Mouse (Mus musculus) cerebellum, postnatal 14 days (tissue): Measurements from ENCODE around the gene Grap2.

Source experiments
- DNase-seq, 2 experiments: peaks; one replicate each; pipeline ENCODE4 v3.0.0; 2021; ENCODE audit warnings: mixed read lengths in 2 of 2

Gene Grap2

DNA sequence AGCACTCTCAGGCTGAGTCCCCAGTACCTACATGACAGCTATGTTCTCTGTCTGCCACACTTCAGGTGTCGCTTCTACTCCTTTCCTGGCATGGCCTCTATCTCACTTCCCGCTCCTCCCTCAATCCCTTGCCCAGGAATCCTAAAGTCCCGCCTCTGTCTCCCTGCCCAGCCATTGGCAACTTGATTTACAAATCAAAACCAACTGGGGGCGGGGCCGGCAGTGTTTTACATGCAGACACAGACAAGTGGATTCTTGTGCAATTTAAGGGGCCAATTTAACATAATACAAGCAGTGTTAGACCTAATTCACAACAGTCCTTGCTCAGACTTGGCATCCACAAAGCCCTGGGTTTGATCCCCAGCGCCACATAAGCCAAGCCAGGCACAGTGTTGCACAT lies 31.6 kb downstream of the Grap2 start:
- DNase-seq: no peak

DNA sequence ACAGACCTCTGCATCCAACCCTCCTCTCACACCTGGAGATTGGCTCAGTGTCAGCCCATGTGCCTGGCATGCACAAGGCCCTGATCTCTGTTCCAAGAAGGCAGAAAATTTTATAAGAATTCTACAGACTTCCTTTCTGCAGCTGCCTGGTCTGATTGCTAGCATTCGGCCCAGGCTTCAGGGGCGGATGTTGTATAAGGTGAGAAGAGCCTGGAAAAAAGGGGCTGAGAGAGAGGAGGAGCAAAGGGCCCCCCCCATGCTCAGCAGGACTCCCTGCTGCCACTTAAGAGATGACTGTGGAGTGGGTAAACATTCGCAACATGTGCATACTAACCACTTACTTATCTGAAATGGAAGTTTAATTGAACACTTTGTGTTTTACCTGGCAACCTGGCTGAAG lies 35.6 kb downstream of the Grap2 start:
- DNase-seq: no peak

- DNase-seq: no peak
Measured at GRCm38 (mm10) chr15:80610335-80610734, 37.9 kb downstream of the Grap2 start.

GRCm38 (mm10) chr15:80611478-80611877 lies 39.1 kb downstream of the Grap2 start:
- DNase-seq: no peak

- no peak for DNase-seq
Measured at GRCm38 (mm10) chr15:80613904-80614303, 41.5 kb downstream of the Grap2 start.

GRCm38 (mm10) chr15:80614500-80615289 lies 42.3 kb downstream of the Grap2 start:
- DNase-seq: no peak

DNA sequence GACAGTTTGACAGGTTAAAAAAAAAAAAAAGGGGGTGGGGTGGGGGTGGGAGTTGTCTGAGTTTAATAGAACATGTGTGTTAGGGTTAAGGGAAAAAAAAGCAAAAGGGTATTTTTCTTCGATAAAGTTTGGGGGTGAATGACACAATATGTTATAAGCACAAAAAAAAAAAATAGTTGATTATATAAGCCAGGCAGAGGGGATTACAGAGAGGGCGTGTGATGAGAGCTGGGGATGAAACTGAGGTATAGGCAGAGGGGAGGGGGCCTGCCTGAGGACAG lies 42.8 kb downstream of the Grap2 start:
- no peak for DNase-seq

- no peak for DNase-seq
Measured at GRCm38 (mm10) chr15:80615636-80616383, 43.4 kb downstream of the Grap2 start.

GRCm38 (mm10) chr15:80617839-80618238 lies 45.4 kb downstream of the Grap2 start:
- peak in 1 of 2 experiments; percentile 27 for DNase-seq

DNA sequence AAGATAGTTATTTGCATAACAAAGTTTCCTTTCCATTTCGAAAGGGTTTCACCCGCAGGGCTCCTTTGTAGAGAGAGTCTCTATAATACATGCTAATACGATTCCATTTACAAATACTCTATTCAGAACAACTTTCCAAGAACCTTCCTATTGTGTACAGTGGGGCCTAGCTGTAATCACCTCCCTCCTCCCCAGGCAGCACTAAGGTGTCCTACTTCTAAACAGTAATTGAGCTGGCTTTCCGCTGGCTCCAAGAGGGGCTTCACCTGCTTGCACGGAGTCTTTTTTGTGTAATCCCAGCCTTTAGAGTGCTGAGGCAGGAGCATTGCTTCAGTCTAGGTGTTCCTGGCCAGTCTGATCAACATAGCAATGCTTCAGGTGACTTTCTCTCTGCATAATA lies 46.8 kb downstream of the Grap2 start:
- DNase-seq: no peak

DNA sequence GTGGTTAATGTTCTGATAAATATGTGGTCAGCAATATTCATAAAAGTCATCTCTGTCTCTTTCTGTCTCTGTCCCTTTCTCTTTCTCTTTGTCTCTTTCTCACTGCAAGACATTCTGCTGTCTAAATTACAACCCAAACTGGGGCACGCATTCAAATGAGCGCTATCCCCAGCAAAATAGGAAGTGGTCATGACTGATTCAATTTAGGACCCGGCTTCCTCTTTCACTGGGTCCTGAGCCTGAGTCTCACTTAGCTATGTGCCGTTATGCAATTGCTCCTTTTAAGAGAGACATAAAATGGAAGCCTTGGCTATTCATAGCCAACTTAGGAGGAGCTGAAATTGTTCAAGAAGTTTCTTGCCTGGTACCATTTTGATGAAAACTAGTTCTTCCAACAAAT lies 47.4 kb downstream of the Grap2 start:
- no peak for DNase-seq

DNA sequence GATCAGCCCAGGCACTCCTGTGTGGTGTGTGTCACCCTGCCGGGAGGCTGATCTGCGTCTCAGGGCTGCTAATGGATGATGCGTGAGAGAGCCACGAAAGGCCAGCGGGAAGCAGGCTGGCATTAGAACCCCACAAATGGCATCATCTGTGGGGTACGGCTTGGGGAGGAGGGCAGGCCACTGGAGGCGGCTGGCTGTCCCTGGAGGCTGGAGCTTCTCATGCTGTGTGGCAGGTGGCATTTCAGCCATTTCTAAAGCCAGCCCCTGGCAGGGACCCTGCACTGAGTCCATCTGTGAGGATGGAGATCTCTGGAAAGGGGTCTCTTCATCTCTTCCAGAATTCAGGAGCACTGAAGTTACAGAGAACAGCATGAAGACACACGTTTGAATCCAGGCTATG lies 48.0 kb downstream of the Grap2 start:
- DNase-seq: peak; percentile 28 to 64

- DNase-seq: peak; percentile 75 to 90
Measured at GRCm38 (mm10) chr15:80623171-80623837, 50.9 kb downstream of the Grap2 start.

DNA sequence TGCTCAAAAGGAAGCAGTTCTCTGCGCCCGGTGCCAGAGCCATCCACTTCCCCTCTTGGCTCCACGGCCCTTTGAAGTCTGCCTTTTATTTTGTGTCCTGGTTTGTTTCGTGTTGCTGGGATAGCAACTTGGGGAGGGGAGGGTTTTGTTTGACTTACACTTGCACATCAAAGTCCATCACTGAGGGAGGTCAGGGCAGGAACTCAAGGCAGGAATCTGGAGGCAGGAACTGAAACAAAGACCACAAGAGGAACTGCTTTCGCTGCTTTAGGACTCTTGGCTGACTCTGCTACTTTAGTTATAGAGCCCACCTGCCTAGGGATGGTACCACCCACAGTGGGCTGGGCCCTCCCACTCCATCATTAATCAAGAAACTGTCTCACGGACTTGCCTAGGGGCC lies 54.1 kb downstream of the Grap2 start:
- DNase-seq: no peak

DNA sequence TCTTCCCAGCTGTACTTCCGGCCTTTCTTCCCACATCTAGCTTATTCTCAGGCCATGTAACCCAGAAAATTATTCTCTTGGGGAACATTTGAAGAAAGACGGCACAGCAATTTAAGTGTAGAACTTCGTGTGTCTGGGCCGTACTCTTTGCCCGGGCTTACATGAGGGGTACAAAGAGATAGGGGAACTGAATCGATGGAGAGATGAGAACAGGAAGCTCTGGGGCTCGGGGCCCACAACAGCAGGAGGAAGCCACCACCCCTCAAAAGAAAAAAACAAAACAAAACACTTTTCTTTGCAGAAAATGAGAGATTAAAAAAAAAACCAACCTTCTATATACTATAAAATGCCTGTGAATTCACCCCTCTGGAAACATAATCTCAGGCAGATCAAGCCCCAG lies 57.8 kb downstream of the Grap2 start:
- DNase-seq: no peak

- DNase-seq: no peak
Measured at GRCm38 (mm10) chr15:80630711-80631110, 58.3 kb downstream of the Grap2 start.

DNA sequence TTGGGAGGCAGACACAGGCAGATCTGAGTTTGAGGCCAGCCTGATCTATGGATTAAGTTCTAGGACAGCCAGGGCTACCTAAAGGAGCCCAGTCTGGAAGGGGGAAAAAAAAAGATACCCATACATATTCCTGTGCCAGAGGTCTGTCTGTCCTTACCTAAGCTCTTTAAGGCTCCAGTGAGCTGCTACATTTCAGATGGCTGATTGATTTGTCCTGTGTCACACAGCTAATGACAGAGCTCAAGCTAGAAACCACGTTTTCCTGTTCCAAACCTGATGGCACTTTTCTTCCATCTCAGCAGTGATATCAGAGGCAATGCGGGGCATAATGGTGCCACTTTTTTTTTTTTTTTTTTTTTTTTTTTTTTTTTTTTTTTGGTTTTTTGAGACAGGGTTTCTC lies 58.9 kb downstream of the Grap2 start:
- DNase-seq: no peak

DNA sequence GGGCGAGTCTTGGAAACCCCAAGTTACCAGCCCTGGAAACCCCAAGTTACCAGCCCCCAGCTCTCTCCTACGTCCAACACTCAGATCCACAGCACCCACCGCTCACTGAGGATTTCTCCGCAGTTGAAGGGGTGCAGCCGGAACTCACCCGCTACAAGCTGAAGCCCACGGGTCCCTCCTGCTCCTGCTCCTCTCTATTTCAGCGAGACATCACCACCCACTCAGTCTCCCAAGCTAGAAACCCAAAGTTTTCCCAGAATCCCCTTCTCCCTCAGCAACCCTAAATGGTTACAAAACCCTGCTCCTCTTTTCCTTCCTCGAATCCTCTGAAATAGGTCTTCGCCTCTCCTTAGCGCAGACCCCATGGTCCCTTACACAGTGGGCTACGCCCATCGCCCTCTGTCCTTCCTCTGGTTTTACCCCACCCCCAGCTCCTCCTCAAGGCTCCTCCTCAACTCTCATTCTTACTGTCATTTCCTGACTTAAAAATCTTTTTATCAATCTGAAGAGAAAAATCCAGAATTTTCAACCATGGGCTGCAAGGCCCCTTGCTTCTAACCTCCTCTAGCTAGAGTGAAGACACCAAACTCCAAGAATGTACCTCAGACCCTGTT lies 60.0 kb downstream of the Grap2 start:
- DNase-seq: no peak

DNA sequence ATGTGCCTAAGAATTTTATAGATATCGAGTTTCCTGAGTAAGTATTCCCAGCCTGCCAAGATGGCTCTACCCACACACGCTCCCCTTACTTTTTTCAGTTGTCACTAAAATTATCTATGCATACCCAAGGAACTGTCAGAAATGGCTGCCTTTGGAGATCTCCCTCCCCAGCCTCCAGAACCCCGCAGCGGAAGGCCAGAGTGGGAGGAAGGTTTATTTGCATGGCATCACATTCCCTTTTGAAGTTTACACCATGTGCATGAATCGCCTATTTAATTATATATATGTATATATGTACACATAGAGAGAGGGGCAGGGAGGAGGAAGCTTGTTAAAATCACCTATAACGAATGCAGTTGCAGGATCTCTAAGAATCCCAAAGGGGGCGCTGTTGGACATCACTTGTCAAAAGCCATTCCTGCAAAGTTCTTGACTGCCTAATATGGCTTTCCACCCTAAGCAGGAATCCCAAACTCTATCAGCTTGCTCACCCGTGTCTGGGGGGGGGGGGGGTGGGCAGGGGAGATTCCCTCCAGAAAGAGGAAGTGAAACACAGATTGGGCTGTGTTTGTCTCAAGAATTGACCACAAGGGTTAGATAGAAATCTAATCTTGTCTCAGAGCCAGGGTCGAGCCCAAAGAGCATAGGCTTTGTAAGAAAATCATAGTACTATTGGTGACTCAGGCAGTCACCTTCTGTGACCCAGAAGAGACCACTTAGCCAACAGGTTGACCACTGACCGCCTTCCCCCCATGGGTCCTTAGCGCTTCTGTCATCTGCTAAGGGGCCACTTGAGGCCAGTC lies 62.2 kb downstream of the Grap2 start:
- peak; percentile 48 to 52 for DNase-seq

GRCm38 (mm10) chr15:80636757-80637372 lies 64.5 kb downstream of the Grap2 start:
- DNase-seq: no peak

DNA sequence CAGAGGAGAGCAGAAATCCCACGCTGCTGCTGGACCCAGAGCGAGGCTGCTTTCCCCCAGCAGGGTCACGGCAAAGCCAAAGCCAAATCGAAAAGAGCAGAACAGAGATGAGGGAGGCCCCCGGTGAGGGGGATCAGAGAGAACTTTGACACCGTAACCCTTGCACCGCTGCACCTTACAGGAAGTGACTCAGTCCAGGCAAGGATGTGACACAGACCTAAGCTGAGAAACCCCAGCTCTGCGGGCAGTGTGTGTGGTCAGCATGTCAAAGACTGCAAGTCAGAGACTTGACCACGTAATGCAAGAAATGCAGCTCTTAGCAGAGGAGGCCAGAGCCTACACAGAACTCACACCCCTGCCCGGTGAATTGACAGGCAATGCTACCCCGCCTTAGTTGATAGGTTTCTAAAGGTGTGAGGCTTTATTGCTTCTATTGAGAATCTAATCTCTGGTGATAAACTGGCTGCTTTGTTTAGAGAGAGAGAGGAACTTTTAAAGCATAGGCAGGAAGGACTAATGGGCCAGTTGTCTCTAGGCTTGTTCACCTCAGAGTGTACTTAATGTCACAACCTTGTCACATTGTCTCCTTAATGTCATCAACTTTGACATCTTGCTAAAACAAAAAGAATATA lies 66.8 kb downstream of the Grap2 start:
- no peak for DNase-seq

- no peak for DNase-seq
Measured at GRCm38 (mm10) chr15:80639874-80640273, 67.5 kb downstream of the Grap2 start.
